Mouse (Mus musculus): ENCODE measurements around the gene Ephx4.
A peak's percentile ranks its signal among the peaks of the same experiment; 100 is the strongest.
"Not testable (repeated sequence)": the region's sequence is repeated elsewhere in the genome, so short reads cannot be mapped to it uniquely, and the experiment has no call there.

Gene Ephx4

DNA sequence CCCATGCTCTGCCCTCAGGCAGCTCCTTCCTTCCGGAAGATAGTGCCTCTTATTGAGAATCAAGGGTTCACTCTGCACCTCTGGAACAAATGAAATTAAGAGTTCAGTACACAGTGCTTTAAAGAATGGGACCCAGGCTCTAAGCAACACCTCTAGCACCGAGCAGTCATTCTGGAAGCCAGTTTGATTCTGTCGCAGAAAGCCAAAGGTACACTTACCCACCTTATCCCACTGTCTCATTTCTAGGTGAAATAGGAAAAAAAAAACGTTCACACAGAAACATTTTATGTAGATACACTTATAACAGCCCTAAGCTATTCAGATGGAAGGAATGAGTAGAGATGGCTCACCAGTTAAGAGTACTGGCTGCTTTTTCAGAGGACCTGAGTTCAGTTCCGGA is at the start of gene Ephx4:
Ephx4 (plus strand) TSS at position 301 of the 400 bp plus-strand sequence.
- DNase-seq, result no peak

GRCm38 (mm10) chr5:107353981-107354380 is 48.6 kb upstream of the Ephx4 start:
- no peak for DNase-seq

- no peak for DNase-seq
Measured at GRCm38 (mm10) chr5:107355801-107356200, 46.7 kb upstream of the Ephx4 start.

DNA sequence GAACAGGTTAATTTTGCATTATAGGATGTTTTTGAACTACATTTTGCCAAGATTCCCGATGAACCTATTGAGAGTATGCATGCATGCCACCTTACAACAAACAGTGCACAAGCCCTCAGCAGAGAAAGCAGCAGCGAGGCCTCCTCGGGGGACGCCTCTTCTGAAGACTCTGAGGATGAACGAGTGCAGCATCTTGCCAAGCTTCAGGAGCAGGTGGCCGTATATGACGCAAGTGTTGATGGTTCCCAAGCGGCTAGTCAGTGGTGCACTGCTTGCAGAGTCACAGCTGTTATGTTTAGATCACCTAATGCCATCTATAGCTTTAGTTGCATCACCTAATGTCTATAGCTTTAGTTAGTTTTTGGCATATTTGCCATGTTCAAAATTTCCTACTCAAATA is 44.8 kb upstream of the Ephx4 start:
- no peak for DNase-seq

DNA sequence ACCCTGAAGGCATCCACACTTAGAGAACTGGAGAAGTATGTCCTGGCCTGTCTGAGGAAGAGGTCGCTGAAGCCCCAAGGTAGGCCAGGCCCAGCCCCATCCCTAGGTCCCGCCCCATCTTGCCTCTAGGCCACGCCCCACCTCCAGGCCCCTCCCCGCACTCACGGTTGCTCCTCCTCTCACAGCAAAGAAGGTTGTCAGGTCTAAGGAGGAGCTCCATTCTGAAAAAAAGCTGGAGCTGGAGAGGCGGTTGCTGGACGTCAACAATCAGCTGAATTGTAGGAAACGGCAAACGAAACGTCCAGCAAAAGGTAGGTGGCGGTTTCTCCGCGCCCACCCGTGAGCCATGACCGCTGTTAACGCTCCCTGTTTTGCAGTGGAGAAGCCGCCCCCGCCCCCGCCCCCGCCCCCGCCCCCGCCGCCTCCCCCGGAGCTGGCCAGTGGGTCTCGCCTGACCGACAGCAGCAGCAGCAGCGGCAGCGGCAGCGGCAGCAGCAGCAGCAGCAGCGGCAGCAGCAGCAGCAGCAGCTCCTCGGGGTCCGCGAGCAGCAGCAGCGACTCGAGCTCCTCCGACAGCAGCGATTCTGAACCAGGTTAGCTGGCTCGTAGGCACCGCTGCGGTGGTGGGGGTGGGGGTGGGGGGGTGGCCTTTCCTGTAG is 43.0 kb upstream of the Ephx4 start:
- DNase-seq, result peak; percentile 94

GRCm38 (mm10) chr5:107360054-107360730 is 42.3 kb upstream of the Ephx4 start:
- peak; percentile 15 for DNase-seq

GRCm38 (mm10) chr5:107370040-107370439 is 32.5 kb upstream of the Ephx4 start:
- no peak for DNase-seq

GRCm38 (mm10) chr5:107371335-107371734 is 31.2 kb upstream of the Ephx4 start:
- DNase-seq, result no peak

- DNase-seq, result no peak
Measured at GRCm38 (mm10) chr5:107373256-107373655, 29.3 kb upstream of the Ephx4 start.

GRCm38 (mm10) chr5:107386448-107386847 is 16.1 kb upstream of the Ephx4 start:
- DNase-seq, result not testable (repeated sequence)

DNA sequence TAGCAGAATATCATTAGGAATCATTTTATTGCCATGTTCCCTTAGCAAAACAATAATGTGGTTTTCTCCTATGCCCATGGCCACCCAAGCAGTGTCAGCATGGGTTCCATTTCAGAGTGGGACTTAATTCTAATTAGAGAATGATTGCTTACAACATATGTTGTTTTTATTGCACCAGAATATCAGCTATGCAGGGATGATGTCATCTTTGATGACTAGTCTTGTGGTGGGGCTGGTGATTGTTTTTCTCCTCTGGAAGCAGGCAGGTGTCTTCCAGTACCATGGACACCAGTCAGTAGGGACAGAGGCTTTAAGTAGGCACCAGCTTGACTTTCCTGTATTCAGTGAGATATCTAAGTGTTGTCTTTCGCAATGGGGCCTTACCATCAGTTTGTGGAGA is 14.7 kb upstream of the Ephx4 start:
- DNase-seq, result no peak

DNA sequence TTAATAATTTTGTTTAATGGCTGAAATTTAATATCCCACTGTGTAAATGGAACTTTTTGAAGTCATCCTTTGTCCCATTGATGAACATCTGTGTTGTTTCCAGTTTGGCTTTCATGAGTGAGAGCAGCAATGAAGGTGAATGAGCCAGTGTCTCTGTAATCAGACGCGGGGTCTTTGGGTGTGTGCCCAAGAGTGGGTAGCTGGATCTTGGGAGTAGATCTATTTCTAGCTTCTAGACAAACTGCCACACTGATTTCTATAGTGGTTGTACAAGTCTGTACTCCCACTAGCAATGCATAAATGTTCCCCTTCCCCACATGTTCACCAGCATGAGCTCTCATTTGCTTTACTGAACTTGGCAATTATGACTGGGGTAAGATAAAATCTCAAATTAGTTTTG is 13.2 kb upstream of the Ephx4 start:
- no peak for DNase-seq

- DNase-seq, result no peak
Measured at GRCm38 (mm10) chr5:107394437-107394836, 8.1 kb upstream of the Ephx4 start.

DNA sequence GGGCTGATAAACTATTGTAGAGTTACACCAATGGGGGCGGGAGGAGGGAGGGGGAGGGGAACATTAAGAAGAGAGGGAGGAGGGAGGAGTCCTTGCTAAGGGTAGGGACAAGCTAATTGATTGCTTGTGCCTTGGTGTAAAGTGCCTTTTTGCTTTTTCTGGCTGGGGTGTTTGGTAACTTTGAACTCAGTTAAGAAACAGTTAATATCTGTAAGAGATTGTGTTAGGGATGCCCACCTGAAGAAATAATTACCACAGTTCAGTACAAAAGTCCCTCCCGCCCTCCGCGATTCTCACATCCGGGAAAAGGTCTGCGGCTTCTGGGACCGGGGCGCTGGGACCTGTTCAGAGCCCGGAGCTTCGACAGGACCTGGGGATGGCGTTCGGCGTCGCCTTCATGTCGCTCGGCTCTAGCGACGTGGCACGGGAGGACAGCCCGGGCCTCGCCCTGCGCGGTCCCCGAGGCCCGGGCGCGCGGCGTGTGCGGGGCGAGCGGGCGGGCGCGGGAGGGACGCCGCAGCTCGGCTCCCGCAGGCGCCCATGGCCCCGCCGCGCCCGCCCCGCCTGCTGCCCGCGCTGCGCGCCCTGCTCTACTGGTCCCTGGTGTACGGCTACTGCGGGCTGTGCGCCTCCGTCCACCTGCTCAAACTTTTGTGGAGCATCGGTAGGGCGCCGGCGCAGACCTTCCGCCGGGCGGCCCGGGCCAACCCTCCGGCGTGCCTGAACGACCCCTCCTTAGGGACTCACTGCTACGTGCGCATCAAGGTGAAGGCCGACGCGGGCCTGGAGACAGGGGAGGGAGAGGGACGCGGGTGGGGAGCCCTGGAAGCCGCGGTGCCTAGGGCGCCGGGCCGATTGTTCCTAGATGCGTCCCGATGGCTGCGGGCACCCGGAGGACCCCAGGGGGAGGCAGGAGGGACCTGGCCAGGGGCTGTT is 743 bp downstream of the Ephx4 start:
- no peak for DNase-seq

DNA sequence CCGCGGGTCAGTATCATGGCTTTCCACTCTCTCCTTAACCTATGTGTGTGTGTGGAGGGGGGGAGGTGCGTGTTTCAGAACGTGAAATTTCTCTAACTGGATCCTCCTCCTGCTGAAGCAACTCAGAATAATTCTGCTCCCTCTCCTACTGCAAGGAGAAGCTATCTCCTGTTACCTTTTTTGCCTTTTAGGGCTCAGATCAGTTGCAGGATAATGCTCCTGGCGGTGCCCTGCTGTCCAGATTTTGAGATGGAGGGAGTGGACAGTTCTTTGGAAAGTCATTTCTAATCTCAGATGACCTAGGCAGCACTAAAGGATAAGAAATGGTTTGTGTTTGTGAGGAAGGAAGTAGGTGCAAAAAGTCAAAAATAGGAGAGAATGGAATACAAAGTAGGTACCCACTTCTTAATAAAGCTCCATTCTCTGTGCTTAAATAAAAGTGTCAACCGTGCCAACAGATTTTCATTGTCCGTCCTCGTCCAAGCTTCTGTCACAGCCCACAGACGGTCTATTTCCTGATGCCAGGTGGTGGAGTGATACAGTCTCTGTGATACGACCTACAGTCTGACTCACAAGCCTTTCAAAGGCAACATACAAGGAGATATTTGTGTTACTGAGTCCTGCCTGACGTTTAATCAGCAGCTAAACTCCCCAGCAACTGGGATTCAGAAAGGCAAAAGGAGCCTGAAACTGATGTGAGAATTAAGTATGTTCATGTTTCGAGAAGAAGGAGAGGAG is 1.6 kb downstream of the Ephx4 start:
- no peak for DNase-seq

GRCm38 (mm10) chr5:107405361-107405760 is 2.8 kb downstream of the Ephx4 start:
- no peak for DNase-seq

GRCm38 (mm10) chr5:107410305-107410704 is 7.8 kb downstream of the Ephx4 start:
- DNase-seq, result no peak

DNA sequence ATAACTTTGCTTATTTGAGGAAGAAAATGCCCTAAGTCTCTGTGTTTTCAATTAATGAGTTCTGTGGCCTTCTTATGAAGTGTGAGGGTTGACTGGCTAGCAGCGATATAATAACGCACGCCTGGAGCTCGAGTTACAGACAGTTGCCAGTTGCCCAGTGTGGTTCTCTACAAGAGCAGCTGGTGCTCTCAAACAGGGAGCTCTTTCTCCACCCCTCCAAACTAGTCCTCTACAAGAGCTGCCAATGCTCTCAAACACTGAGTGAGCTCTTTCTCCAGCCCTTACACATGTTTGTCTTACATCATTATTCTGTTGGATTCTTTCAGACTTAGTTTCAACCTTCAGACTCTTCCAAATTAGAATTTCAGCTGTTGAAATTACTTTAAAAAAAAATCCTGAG is 8.8 kb downstream of the Ephx4 start:
- no peak for DNase-seq

- no peak for DNase-seq
Measured at GRCm38 (mm10) chr5:107412285-107412684, 9.7 kb downstream of the Ephx4 start.

DNA sequence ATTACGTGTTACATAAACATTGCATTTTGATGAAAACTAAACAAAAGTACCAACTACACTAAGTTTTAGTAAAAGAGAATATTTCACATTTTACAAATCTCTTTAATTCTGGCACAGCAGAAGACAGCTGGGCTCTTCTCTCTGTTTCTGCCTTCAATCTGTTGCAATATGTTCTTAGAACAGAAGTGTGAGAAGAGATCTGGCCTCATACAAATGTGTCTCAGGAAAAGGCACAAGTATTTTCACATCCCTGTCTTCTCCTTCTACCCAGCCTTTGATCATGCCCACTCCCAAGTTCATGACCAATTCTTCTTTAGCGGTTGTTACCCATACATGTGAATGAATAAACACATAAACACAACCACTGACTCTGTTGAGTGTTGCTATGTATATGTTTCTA is 12.6 kb downstream of the Ephx4 start:
- no peak for DNase-seq

DNA sequence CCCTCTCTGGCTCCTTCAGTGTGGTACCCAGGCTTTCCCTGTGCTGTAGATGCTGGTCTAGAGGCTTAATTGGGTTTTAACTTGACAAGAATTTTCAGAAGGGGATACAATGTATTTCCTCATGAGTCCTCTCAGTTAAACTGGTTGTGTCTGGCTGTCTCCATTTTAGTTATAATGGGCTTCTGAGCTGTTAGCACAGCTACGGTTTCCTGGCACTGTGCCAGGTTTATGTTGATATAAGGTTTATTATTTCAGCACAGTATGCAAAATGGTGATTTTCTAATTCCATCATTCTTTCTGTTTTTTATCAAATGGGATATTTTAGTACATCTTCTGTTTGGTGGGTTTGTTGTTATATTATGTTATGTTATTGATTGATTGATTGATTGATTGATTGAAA is 19.1 kb downstream of the Ephx4 start:
- no peak for DNase-seq

- DNase-seq, result no peak
Measured at GRCm38 (mm10) chr5:107431249-107431648, 28.7 kb downstream of the Ephx4 start, which contains the start of gene Lpcat2b. TSS of gene Lpcat2b (plus strand) at chr5:107431549.

- no peak for DNase-seq
Measured at GRCm38 (mm10) chr5:107434001-107434400, 31.5 kb downstream of the Ephx4 start.

Data from kidney, adult 9 months (tissue).